Mouse (Mus musculus) spleen, adult 18-20 months (tissue): Measurements from ENCODE around the gene Commd9.

Source experiments
- DNase-seq, 2 experiments: peaks; one replicate each; pipeline ENCODE4 v3.0.0; 2022; ENCODE audit warnings: mixed read lengths in 2 of 2

Commd9 gene

DNA sequence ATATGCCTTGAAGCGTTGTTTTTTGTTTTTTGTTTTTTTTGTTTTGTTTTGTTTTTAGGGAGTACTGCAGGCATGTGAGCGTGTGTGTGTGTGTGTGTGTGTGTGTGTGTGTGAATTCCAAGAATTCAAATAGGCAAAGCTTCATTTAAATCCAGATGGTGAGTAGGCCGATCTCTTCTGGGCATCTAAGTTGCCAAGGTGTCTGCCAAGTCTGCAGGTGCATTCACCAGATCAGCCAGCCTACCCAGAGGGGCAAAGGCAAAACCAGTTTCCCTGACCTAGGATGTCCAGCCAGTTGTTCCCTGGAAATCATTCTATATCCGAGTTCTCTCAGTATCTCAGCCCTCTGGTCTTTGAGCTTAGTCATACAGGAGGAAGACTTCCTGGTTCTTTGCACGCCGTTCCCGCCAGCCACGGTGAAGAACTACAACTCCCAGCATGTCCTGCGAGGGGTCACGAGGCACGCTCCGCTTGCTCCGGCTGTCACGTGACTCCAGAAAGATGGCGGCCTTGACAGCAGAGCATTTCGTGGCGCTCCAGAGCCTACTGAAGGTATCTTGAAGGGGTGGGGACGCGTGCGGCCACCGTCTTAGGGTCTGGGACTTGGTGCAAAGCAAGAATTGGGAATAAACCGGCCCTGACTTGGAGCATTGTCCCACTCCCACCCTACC is at the start of gene Commd9:
Commd9 (plus strand) TSS at position 480 of the 671 bp plus-strand sequence.
- DNase-seq: peak; percentile 89 to 92

GRCm38 (mm10) chr2:101842756-101843155 is 43.3 kb upstream of the Commd9 start:
- no peak for DNase-seq

DNA sequence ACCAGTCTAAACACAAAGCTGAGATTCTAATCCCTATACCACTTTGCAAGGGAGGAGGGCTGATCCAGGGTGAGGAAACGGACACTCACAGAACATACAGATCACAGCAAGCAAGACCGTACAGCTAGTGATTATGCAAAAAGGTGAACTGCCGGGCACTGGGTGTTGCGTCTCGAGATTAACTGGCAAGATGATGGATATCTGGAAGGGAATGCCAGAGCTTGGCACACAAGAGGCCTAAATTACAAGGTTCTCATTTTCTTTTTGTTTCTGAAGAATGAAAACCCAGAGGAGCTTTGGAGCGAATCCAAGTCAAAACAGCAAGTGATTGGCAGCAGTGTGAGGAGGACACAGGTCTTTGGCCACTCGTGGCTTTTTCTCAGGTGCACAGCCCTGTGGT is 31.3 kb upstream of the Commd9 start:
- no peak for DNase-seq

GRCm38 (mm10) chr2:101856174-101856573 is 29.9 kb upstream of the Commd9 start:
- DNase-seq: no peak

DNA sequence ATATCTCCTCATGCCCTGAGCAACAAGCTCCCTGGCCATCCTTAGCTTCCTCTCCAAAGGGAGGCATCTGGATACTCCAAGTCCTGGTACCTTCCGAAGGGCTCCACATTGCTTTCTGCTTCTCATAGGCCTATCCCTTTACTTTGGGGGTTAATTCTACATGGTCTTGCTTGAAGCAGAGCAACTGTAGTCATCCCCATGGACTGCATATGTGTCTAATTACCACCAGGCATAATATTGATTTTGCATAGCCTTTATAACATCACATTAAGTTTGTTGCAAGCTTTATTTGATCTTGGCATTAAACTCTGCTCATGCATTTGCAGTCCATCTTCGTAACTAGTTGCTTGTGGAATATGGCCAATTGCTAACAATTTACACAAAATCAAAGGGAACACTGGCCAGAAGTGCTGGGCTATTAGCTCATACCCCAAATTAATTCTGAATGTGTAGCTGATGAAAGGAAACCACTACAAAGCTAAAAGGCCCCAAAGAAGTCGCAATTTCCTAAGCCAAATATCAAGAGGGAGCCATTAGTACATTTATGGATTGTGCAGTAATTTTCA is 25.0 kb upstream of the Commd9 start:
- DNase-seq: no peak

DNA sequence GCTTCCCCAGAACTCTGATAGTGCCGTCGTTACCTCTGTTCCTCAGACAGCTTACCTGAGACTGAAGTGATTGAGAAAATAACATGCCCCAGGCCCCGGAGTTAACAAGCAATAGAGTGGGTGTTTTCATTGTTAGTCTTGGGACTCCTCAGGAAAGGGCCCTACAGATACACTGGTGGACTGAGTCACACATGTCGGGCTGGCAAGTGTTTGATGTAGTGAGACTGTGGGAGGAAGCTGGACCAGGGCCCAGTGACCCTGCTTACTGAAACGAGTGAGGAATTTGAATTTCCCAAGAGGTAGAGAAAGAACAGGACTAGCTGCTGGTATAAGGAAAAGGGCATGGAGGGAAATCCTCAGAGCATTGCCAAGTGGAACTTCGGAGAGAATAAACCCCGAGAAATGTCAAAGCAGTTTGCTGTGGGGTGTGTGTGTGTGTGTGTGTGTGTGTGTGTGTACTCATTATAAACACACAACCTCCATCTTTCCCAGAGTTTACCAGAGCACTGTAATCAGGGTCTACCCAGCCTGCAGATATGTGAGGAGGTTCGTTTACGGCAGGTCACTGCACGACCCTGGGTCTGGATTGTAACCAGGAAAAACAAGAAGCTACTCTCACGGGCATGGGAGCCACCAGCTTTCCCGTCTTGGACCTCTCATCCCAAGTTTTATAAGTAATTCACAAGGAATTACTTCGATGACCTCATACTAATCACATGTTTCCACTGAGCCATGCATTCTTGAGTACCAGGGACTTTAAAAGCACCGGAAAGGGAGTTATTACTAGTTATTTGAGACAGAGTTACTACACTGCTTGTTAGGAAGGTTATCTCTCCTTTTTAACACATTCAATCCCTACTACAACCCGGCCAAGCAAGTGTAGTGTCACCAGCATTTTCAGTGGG is 23.6 kb upstream of the Commd9 start:
- no peak for DNase-seq

GRCm38 (mm10) chr2:101868683-101869082 is 17.4 kb upstream of the Commd9 start:
- no peak for DNase-seq

DNA sequence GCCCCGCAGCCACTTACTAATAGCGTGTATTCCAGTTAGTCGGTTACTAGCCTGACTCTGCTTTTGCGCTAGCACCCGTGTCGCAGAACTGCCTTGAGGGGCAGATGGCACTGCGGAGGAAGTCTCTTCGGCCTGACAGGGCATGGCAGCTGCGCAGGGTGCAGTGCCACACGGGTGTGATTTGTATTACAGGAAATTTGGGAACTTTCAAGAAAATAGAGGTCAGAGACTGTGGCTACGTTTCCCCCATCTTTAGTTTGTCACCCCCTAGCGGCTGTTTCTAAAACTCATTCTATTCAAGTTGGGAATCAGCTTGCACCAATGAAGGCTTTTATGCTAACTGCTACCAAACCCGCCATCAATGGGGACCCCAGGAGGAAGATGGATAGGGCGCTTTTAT is 14.9 kb upstream of the Commd9 start:
- peak in 1 of 2 experiments; percentile 16 for DNase-seq

- DNase-seq: no peak
Observed at GRCm38 (mm10) chr2:101881471-101882162, 4.4 kb upstream of the Commd9 start.

DNA sequence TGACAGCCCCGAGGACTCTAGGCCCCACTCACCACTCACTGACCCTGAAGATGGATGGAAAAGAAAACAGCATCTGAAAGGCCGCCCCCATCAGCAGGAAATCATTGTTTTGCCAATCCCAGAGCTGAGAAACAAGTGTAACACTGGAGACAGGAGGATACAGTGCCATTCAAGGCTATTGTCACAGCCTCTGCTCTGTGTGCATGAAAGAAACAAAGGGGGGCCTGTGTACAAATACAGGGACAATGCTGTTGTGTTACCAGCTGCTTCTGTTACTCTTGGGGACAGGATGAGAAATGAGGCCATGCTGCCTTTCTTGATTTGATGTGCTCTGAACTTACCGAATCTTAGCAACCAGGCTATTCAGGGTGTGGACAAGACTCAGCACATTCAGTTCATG is 3.0 kb upstream of the Commd9 start, which contains the start of gene Prr5l:
Prr5l (minus strand) TSS at position 30 of the 400 bp plus-strand sequence.
- no peak for DNase-seq

DNA sequence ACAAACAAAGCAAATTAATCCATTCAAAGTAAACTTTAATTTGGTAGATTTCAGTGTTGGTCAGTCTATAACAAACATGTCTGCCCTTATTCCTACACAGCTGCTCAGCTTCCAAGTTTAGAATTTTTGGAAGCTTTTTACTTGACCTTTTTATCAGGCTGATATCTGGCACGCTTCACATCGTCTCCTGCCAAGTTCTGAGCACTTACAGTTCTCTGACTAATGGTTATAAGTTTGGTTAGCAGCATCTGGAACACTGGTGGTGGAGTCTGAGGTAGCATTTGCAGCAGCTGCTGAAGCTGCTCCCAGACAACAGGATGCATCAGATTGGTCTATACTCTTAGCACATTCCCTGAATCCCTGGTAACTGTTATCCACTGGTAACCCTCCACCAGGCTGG is 1.8 kb upstream of the Commd9 start:
- no peak for DNase-seq

DNA sequence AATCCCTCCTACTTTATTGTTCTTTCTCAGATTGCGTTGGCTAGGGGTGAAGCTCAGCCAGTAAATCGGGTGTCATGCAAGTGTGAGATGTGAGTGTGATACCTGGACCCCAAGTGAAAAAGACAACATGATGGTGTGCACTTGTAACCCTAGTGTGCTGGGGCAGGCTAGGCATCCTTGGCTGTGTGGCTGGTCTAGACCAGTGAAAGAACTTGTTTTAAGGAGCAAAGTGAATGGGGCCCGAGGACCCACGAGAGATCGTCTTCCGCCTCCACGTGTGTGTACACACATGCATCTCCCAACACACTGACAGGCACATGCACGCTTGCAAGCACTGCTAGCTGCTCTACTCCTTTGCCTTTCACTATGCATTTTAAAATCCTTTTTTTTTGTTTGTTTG is 2.8 kb downstream of the Commd9 start:
- no peak for DNase-seq

DNA sequence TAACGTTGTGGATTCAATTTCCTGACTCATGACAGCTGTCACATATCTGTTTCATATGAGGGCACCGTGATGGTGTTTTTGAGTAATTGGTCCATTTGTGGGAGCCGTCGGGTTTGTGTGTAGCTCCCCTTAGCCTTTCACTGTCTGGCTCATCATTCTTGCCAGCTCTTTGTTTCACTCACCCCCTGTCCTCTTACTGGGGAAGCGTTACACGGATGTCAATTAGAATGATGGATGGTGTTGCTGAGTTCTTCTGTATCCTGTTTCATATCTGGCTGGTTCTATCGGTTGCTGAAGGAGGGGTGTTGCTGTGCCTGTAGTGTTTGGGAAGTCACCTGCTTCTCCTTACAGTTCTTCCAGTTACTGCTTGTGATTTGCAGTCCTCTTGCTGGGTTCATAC is 5.1 kb downstream of the Commd9 start:
- no peak for DNase-seq

- DNase-seq: no peak
Observed at GRCm38 (mm10) chr2:101894126-101894525, 8.1 kb downstream of the Commd9 start.

DNA sequence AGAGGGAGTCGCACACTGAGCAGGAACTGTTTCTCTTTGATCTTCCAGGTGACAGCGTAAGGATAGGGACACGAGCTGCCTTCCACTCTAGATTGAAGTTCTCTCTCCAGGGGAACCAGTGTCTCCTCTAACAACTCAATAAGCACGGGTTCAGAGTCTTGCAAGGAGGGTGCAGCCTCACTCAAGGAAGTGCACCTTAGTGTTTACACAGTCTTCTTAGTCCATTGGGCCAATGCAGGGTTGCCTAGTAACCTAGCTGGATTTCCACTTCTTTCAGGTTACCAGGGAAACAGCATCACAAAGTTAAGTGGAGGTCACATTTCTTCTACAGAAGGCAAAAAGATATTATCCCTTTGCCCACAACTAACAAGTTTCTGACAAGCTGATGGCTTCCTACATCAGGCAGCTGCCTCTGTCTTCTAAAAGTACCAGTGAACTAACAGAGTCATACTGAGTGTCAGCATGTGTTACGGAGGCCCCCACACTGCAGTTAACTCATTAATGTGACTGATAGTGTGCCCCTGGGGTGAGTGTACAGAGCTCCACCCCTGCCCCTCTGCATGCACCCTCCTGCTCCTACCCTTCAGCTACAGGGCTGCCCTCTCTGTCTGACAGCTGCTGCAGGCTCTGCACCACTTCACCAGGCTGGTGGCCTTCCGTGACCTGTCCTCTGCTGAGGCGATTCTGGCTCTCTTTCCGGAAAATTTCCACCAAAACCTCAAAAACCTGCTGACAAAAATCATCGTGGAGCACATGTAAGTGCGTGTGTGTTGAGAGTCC is 10.6 kb downstream of the Commd9 start:
- no peak for DNase-seq

DNA sequence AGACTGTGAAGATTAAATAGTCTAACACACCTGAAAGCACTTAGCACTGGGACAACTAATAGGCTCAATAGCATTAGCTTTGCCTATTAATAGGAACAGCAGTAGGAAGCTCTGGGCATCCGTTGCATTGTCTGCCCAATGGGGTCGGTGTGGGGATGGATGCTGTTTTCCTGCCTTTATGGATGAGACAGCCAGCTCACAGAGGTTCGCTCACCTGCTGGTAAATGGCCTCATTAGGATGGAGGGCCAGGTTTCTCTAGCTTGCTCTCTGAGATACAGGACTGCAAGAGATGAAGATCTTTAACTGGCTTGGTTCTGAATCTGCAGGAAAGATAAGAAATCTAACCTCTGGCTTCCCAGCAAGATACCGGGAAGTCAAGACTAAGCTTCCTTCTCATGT is 16.1 kb downstream of the Commd9 start:
- no peak for DNase-seq

GRCm38 (mm10) chr2:101905534-101906378 is 19.7 kb downstream of the Commd9 start:
- peak; percentile 47 to 65 for DNase-seq

- no peak for DNase-seq
Observed at GRCm38 (mm10) chr2:101906379-101906690, 20.3 kb downstream of the Commd9 start.

GRCm38 (mm10) chr2:101907386-101908022 is 21.5 kb downstream of the Commd9 start:
- DNase-seq: no peak

GRCm38 (mm10) chr2:101908773-101909172 is 22.7 kb downstream of the Commd9 start:
- no peak for DNase-seq
